Mouse (Mus musculus): ENCODE measurements around the gene Ecd.
"Not testable (repeated sequence)": the region's sequence is repeated elsewhere in the genome, so short reads cannot be mapped to it uniquely, and the experiment has no call there.

Gene Ecd

GRCm38 (mm10) chr14:20328474-20328873, 19.4 kb downstream of the Ecd start:
- no peak for DNase-seq (ENCODE audit: low read depth)

DNA sequence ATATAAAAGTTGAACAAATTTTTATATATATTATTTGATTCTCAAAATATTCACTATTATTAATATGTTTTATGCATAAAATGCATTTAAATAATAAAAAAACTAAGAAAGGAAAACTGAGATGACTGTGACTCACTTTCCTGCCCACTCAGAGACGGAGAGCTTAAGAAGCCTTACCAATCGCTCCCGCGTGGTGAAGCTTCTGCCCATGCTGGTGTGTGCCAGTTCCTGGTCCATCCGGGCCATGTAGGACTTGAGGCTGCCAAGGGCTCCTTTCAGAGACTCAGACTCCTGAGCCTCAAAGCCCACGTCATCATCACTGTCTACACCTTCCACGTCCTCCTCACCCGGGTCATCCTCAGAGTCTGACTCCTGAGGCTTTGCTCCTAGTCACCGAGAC, 23.7 kb downstream of the Ecd start:
- no peak for DNase-seq (ENCODE audit: low read depth)

GRCm38 (mm10) chr14:20319420-20319819, 28.5 kb downstream of the Ecd start:
- DNase-seq (ENCODE audit: low read depth), result peak; percentile 40

- no peak for DNase-seq (ENCODE audit: low read depth)
These were observed 32.8 kb downstream of the Ecd start for GRCm38 (mm10) chr14:20315137-20315536.

DNA sequence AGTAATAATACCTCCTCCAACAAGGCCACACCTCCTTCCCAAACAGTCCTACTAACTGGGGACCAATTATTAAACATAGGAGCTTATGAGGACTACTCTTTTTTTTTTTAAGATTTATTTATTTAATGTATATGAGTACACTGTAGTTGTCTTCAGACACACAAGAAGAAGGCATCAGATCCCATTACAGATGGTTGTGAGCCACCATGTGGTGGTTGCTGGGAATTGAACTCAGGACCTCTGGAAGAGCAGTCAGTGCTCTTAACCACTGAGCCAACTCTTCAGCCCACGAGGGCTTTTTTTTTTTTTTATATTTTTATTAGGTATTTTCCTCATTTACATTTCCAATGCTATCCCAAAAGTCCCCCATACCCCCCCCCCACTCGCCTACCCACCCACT, 42.8 kb downstream of the Ecd start:
- DNase-seq (ENCODE audit: low read depth), result not testable (repeated sequence)

GRCm38 (mm10) chr14:20298131-20298530, 49.8 kb downstream of the Ecd start:
- peak; percentile 95 for DNase-seq (ENCODE audit: low read depth)

DNA sequence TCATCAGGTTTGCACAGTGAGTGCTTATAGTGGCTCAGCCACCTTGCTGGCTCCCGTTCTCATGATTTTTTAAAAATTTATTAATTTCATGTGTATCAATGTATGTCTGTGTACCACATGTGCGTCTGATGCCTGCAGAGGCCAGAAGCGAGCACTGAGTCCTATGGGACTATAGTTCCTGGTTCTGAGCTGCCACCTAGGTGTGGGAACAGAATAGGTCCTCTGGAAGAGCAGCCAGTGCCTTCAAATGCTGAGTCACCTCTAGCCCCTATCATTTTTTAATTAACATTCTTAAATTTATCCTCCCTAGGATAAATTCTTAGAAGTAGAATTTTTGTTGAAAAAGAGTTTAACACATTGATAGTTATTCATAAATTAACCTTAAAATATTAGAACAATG, 50.3 kb downstream of the Ecd start:
- peak; percentile 74 for DNase-seq (ENCODE audit: low read depth)

GRCm38 (mm10) chr14:20294947-20295346, 53.0 kb downstream of the Ecd start:
- DNase-seq (ENCODE audit: low read depth), result no peak

DNA sequence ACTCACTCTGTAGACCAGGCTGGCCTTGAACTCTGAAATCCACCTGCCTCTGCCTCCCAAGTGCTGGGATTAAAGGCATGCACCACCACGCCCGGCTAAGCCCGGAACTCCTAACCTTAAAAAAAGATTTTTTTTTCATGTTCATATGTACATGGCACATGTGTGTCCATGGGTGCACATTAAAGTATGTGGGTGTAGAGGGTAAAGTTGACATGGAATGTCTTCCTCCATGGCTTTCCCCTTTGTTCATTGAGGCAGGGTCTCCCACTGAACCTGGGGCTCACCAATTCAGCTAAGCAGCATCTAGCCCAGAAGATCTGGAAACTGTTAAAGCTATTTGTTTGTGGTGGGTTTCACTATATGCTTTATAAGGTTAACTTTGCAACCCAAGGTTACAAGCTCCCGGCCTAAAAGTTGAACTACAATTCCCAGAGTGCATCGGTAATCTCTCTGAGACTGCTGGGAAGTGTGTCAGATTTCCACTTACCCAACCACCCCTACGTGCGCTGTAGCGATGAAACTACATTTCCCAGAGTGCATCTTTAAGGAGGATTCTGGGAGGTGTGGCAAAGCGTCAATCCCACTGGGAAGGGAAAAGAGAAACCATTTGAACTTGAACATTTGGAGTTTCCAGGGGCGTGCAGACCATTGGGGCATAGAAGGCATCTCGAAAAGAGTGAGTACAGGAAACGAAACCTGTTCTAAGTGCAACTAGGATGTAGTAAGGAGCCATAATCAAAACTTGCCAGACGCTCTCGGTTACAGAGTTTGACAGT, 53.6 kb downstream of the Ecd start, which contains the start of gene Nudt13:
TSS of gene Nudt13 (plus strand) at position 581 of the 776 bp plus-strand sequence.
- peak; percentile 96 for DNase-seq (ENCODE audit: low read depth)

DNA sequence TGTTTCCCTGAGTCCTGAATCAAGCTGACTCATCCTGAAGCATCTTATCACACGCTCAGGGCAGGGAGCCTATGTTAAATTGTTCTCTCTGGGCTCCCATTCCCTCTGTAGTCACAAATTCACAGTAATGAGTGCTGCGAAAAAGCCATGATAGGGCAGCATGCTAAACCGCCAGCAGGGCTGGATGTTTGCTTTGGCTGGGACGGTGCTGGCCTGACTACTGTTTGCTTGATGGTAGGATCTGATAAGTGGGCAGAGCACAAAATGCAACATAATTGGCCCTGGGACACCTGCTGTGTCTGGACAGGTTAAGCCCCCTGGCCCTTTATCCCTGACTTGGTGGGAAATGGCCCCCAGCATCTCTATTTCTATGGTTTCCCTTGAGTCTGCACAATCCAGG, 56.5 kb downstream of the Ecd start:
- DNase-seq (ENCODE audit: low read depth), result no peak
